Mouse (Mus musculus) CH12.LX (cell line): ENCODE data around the gene Dclk1. TPM values are rescaled to one million over a fixed set of nuclear protein-coding genes. Genes with fewer than 3 reads are reported as not detected.

ENCODE experiments used
- DNase-seq: peaks from one replicate; pipeline ENCODE4 v3.0.0-alpha.2; 2013; ENCODE audit errors: extremely low read depth
- H3K27ac ChIP-seq: 2 replicates; pipeline ENCODE4 v1.5.1; 2012; ENCODE audit warnings: low read depth, mild to moderate bottlenecking, control low read depth, moderate library complexity; ENCODE audit not compliant: insufficient read depth
- H3K27me3 ChIP-seq: replicated peaks from 2 replicates; pipeline ENCODE3; 2012; ENCODE audit warnings: inconsistent platforms
- H3K36me3 ChIP-seq, 2 experiments: replicated peaks in 1 of 2; 2 replicates each; pipeline versions ENCODE3 to v1.6.1; 2012; ENCODE audit warnings: inconsistent platforms in 1 of 2, low read length in 1 of 2, mild to moderate bottlenecking in 1 of 2, mixed read lengths in 1 of 2, moderate library complexity in 1 of 2; ENCODE audit not compliant: control insufficient read depth in 1 of 2, insufficient read depth in 1 of 2
- H3K4me1 ChIP-seq, 2 experiments: 2 replicates each; pipeline ENCODE4 v1.6.1; 2012; ENCODE audit warnings: inconsistent platforms in 1 of 2, moderate library complexity in 1 of 2; ENCODE audit not compliant: insufficient read depth in 2 of 2, control insufficient read depth in 1 of 2
- H3K4me2 ChIP-seq: 2 replicates; pipeline ENCODE4 v1.6.1; 2012; ENCODE audit warnings: low read depth, mild to moderate bottlenecking, control low read depth; ENCODE audit not compliant: poor library complexity, insufficient read depth, severe bottlenecking
- H3K4me3 ChIP-seq, 3 experiments: fragments of 150-350 bp in 1 of 3; sonication (generic) in 1 of 3; replicated peaks in 1 of 3; 2 replicates each; pipeline versions ENCODE3 to v1.5.1; 2011 to 2012; ENCODE audit warnings: low read depth in 2 of 3, low read length in 2 of 3, mild to moderate bottlenecking in 2 of 3, moderate library complexity in 2 of 3, control low read depth in 1 of 3, improper control_type of control experiment in 1 of 3, inconsistent platforms in 1 of 3, mixed read lengths in 1 of 3; ENCODE audit not compliant: poor library complexity in 1 of 3
- H3K79me2 ChIP-seq: replicated peaks from 2 replicates; pipeline ENCODE4 v1.6.1; 2012; ENCODE audit warnings: mild to moderate bottlenecking, moderate library complexity; ENCODE audit not compliant: control insufficient read depth, poor library complexity, insufficient read depth, severe bottlenecking; ENCODE audit errors: extremely low read depth
- H3K9ac ChIP-seq: 2 replicates; pipeline ENCODE4 v1.6.1; 2012; ENCODE audit warnings: low read depth, mild to moderate bottlenecking, control low read depth, moderate library complexity; ENCODE audit not compliant: insufficient read depth
- H3K9me3 ChIP-seq: replicated peaks from 2 replicates; pipeline ENCODE3; 2012; ENCODE audit warnings: low read length, inconsistent platforms, mixed read lengths
- CHD2 ChIP-seq: IDR thresholded peaks from 2 replicates; pipeline ENCODE4 v1.6.1; 2011; ENCODE audit warnings: low read length, improper control_type of control experiment
- E2F4 ChIP-seq: IDR thresholded peaks from 2 replicates; pipeline ENCODE4 v1.6.1; 2011; ENCODE audit warnings: low read depth, low read length, improper control_type of control experiment; ENCODE audit not compliant: insufficient replicate concordance
- ELF1 ChIP-seq: IDR thresholded peaks from 2 replicates; pipeline ENCODE4 v1.6.1; 2014; ENCODE audit warnings: low read depth, mild to moderate bottlenecking, inconsistent platforms, low read length, improper control_type of control experiment
- EP300 ChIP-seq: IDR thresholded peaks from 2 replicates; pipeline ENCODE4 v1.6.1; 2011; ENCODE audit warnings: low read length, improper control_type of control experiment
- ETS1 ChIP-seq: conservative IDR thresholded peaks from 2 replicates; pipeline ENCODE4 v1.6.1; 2012; ENCODE audit warnings: low read depth, mild to moderate bottlenecking, inconsistent platforms, low read length, improper control_type of control experiment, moderate library complexity
- IRF4 ChIP-seq: IDR thresholded peaks from 2 replicates; pipeline ENCODE4 v1.6.1; 2014; ENCODE audit warnings: low read depth, mild to moderate bottlenecking, inconsistent platforms, low read length, improper control_type of control experiment
- JUN ChIP-seq: IDR thresholded peaks from 2 replicates; pipeline ENCODE4 v1.6.1; 2011; ENCODE audit warnings: low read depth, mild to moderate bottlenecking, low read length, improper control_type of control experiment, moderate library complexity; ENCODE audit not compliant: insufficient read depth
- KAT2A ChIP-seq: IDR thresholded peaks from 2 replicates; pipeline ENCODE4 v1.6.1; 2012; ENCODE audit warnings: low read length, improper control_type of control experiment, inconsistent platforms; ENCODE audit not compliant: insufficient replicate concordance
- MAZ ChIP-seq: IDR thresholded peaks from 2 replicates; pipeline ENCODE4 v1.6.1; 2012; ENCODE audit warnings: low read depth, mild to moderate bottlenecking, inconsistent platforms, low read length, improper control_type of control experiment, moderate library complexity
- MEF2A ChIP-seq: IDR thresholded peaks from 2 replicates; pipeline ENCODE4 v1.6.1; 2014; ENCODE audit warnings: low read depth, mild to moderate bottlenecking, inconsistent platforms, low read length, improper control_type of control experiment, borderline replicate concordance
- MYC ChIP-seq: IDR thresholded peaks from 2 replicates; pipeline ENCODE4 v1.6.1; 2011; ENCODE audit warnings: low read depth, mild to moderate bottlenecking, improper control_type of control experiment, low read length
- PAX5 ChIP-seq: IDR thresholded peaks from 2 replicates; pipeline ENCODE4 v1.6.1; 2012; ENCODE audit warnings: low read length, inconsistent platforms, mixed read lengths
- POLR2AphosphoS2 ChIP-seq: IDR thresholded peaks from 2 replicates; pipeline ENCODE4 v1.6.1; 2011; ENCODE audit warnings: low read depth, low read length, improper control_type of control experiment
- RAD21 ChIP-seq: IDR thresholded peaks from 2 replicates; pipeline ENCODE4 v1.6.1; 2011; ENCODE audit warnings: low read depth, mild to moderate bottlenecking, low read length, improper control_type of control experiment, moderate library complexity
- RCOR1 ChIP-seq: conservative IDR thresholded peaks from 2 replicates; pipeline ENCODE4 v1.6.1; 2012; ENCODE audit warnings: low read depth, mild to moderate bottlenecking, inconsistent platforms, low read length, improper control_type of control experiment
- TBP ChIP-seq: conservative IDR thresholded peaks from 2 replicates; pipeline ENCODE4 v1.6.1; 2011; ENCODE audit warnings: low read depth, low read length, improper control_type of control experiment
- USF1 ChIP-seq: IDR thresholded peaks from 2 replicates; pipeline ENCODE4 v1.6.1; 2014; ENCODE audit warnings: low read depth, mild to moderate bottlenecking, inconsistent platforms, low read length, improper control_type of control experiment
- ZC3H11A ChIP-seq: IDR thresholded peaks from 2 replicates; pipeline ENCODE4 v1.6.1; 2012; ENCODE audit warnings: low read depth, mild to moderate bottlenecking, inconsistent platforms, low read length, improper control_type of control experiment
- dilution Hi-C: fragments of 300-500 bp; cut with MboI; formaldehyde crosslinking; loops from 2 replicates; pipeline ENCODE4 v1.14.3; 2020; ENCODE audit warnings: low sequenced_read_pairs; ENCODE audit not compliant: extremely low pct_unique_long_range_greater_than_20kb, extremely low pct_ligation_motif_present
- in situ Hi-C: fragments of 300-500 bp; cut with MboI; formaldehyde crosslinking; loops from 3 replicates; pipeline ENCODE4 v1.14.3; 2019; ENCODE audit warnings: low sequenced_read_pairs, low pct_ligation_motif_present, low pct_unique_long_range_greater_than_20kb, mixed read lengths
- polyA plus RNA-seq: library from polyadenylated mRNA; unstranded; fragments of >175 nt; gene quantifications from 2 replicates; pipeline ENCODE4 v1.2.1, GENCODE M21; 2012; ENCODE audit warnings: low read depth; ENCODE audit not compliant: insufficient read length
- total RNA-seq, 2 experiments: library from RNA; depleted of rRNA; stranded (reverse); fragments of 300-350 nt in 1 of 2; fragments of >200 nt in 1 of 2; gene quantifications; 2 replicates each; pipeline ENCODE4 v1.2.3; 2012 to 2014

Dclk1 gene
- total and polyA plus RNA-seq, 3 experiments = not detected

DNA sequence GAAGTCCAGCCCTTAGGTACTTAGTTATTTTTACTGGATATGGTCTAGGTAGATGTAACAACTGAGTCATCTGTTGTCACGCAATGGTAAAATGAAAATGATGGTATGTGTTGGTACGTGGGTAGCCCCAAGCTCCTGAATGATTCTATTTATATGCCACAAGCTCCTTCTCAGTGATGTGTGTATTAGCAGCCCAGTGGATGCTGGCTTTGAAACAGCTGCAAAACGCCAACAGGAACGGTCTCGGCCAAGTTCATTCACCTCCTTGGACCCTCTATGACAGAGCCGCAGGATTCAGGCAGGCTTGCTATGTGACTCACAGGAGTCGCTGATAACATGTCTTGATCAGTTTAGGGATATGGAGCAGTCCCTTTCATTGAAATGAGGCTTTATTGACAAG is 268.0 kb downstream of the Dclk1 start:
- H3K79me2 ChIP-seq = no peaks in the 10 kb centered on the region
- H3K27me3 ChIP-seq = no peaks in the 10 kb centered on the region
- H3K4me1 ChIP-seq = no peaks in the 10 kb centered on the region
- no peak for DNase-seq
- dilution Hi-C loops (no loop called here), in situ Hi-C loops (no loop called here)
- H3K4me3 ChIP-seq = no peak overlapping the region
- TF ChIP-seq ZC3H11A = no peak
- TF ChIP-seq CHD2 = no peak
- TF ChIP-seq E2F4 = no peak
- TF ChIP-seq PAX5 = no peak
- no peak for TF ChIP-seq KAT2A
- TF ChIP-seq EP300 = no peak
- no peak for TF ChIP-seq IRF4
- TF ChIP-seq RCOR1 = no peak
- TF ChIP-seq ETS1 = no peak
- no peak overlapping the region for H3K9ac ChIP-seq
- no peak overlapping the region for H3K4me2 ChIP-seq
- H3K9me3 ChIP-seq = peaks cover 78% of the 10 kb centered on the region
- no peak overlapping the region for H3K27ac ChIP-seq
- no peaks in the 10 kb centered on the region for H3K36me3 ChIP-seq

DNA sequence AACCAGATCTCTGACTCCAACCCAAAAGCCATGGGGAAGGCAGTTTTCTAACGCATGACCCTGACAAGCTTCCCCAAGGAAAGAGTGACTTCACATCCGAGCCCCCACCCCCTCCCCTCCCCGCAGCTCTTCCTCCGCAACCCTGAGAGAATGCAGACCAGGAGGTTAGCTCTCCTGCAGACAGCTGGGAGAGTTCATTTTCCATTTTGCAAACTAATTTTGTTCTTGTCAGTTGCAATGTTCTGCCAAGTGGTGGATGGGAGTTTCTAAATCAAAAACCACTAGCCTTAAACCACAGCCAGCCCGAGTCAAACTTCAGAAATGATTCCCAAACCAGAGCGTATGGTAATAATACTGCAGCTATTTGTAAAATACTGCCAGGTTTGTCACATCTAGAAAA is 269.5 kb downstream of the Dclk1 start:
- dilution Hi-C loops (no loop called here), in situ Hi-C loops (no loop called here)
- Histone ChIP-seq H3K4me2 (no peak overlapping the region), H3K79me2 (no peaks in the 10 kb centered on the region), H3K27me3 (no peaks in the 10 kb centered on the region), H3K4me3 (no peak overlapping the region), H3K9me3 (peaks cover 87% of the 10 kb centered on the region), H3K9ac (no peak overlapping the region), H3K4me1 (no peaks in the 10 kb centered on the region), H3K36me3 (no peaks in the 10 kb centered on the region), H3K27ac (no peak overlapping the region)
- TF ChIP-seq JUN (no peak), RCOR1 (no peak), RAD21 (no peak), POLR2AphosphoS2 (no peak), MYC (no peak), ETS1 (no peak)
- DNase-seq = no peak

DNA sequence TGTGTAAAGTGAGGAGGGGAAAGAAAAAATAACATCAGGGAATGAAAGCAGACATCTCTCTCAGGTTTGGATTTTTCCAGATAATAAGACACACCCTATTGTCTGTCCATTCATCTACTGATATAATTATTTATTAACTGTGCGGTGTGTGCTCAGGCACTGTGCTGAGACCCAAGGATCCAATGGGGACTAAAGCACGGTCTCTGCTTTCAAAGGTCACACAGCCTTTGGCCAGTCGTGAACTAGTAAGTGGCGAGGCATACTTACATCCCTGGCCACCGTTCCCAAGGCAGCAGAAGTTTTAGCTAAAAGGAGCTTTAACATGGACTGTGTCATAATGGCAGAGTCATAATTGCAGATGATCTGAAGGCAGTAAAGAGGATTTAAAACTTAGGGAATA is 273.8 kb downstream of the Dclk1 start:
- in situ Hi-C loops = no loop called here
- dilution Hi-C loops = no loop called here
- no peak for TF ChIP-seq ETS1
- TF ChIP-seq MAZ = no peak
- TF ChIP-seq MYC = no peak
- TF ChIP-seq ELF1 = no peak
- TF ChIP-seq TBP = no peak
- no peak for TF ChIP-seq MEF2A
- no peak for TF ChIP-seq USF1

More for the DNA sequence above, 273.8 kb downstream of the Dclk1 start:
- no peak overlapping the region for H3K4me2 ChIP-seq
- no peaks in the 10 kb centered on the region for H3K79me2 ChIP-seq
- no peak overlapping the region for H3K9ac ChIP-seq
- no peaks in the 10 kb centered on the region for H3K4me1 ChIP-seq
- DNase-seq = no peak
- H3K36me3 ChIP-seq = no peaks in the 10 kb centered on the region
- no peak overlapping the region for H3K27ac ChIP-seq
- no peak overlapping the region for H3K4me3 ChIP-seq
- peaks cover 79% of the 10 kb centered on the region for H3K9me3 ChIP-seq
- no peaks in the 10 kb centered on the region for H3K27me3 ChIP-seq
